Mouse (Mus musculus) ES-Bruce4 (cell line): Measurements from ENCODE around the gene Rab3ip.

ENCODE experiments used
- CTCF ChIP-seq: IDR thresholded peaks from one replicate; pipeline ENCODE4 v1.8.1; 2011; ENCODE audit warnings: low read depth, low read length
- EP300 ChIP-seq: IDR thresholded peaks from 2 replicates; pipeline ENCODE4 v1.6.1; 2011; ENCODE audit warnings: low read depth, low read length; ENCODE audit not compliant: insufficient read depth
- POLR2A ChIP-seq: IDR thresholded peaks from one replicate; pipeline ENCODE4 v1.8.1; 2011; ENCODE audit warnings: low read length; ENCODE audit not compliant: insufficient read depth

DNA sequence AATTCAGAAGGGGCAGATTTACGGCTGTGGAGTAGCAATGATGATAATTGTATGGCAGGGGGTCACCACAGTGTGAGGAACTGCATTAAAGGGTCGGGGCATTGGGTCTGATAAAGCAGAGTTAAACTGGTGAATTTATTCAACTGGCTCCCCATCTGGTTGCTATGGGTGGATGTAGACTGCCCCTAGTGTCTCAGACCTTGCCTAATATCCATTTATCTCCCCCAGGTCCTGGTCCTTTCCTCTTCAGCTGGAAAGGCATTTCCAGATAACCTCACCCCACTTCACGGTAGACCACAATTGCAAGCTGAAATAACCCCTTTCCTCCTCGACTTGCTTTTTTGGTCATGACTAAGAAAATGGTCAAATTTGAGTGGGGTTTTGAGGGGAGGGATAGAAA is 26.9 kb upstream of the Rab3ip start:
- TF ChIP-seq EP300 (no peak), CTCF (no peak), POLR2A (no peak)
